Mouse (Mus musculus) heart, embryonic 14.5 days (tissue): ENCODE measurements around the gene Pdk1. TPM values are rescaled to one million over a fixed set of nuclear protein-coding genes. Genes with fewer than 3 reads are reported as not detected.
"Not testable (repeated sequence)": the region's sequence is repeated elsewhere in the genome, so short reads cannot be mapped to it uniquely, and the experiment has no call there.

Experiments used
- ATAC-seq: fragments of 200-750 bp; cut with Nextera tagmentation; 2 replicates; pipeline ENCODE4 v1.8.0; 2017; ENCODE audit warnings: low read depth, moderate TSS enrichment; ENCODE audit not compliant: insufficient number of reproducible peaks, insufficient read depth, low FRiP score
- H3K27ac ChIP-seq, 2 experiments: fragments of 200-500 bp in 1 of 2; fragments of 300-500 bp in 1 of 2; sonication (generic) in 1 of 2; replicated peaks in 1 of 2; 2 replicates each; pipeline ENCODE4 v1.5.1; 2012 to 2014; ENCODE audit warnings: low read depth in 2 of 2, low read length in 2 of 2, control low read depth in 1 of 2, mild to moderate bottlenecking in 1 of 2, mixed read lengths in 1 of 2; ENCODE audit not compliant: control insufficient read depth in 1 of 2, insufficient read depth in 1 of 2
- H3K27me3 ChIP-seq: fragments of 300-500 bp; sonication (generic); 2 replicates; pipeline ENCODE4 v1.6.1; 2014; ENCODE audit warnings: mild to moderate bottlenecking, low read length, control low read depth; ENCODE audit not compliant: control insufficient read depth, insufficient read depth
- H3K36me3 ChIP-seq: fragments of 300-500 bp; sonication (generic); 2 replicates; pipeline ENCODE4 v1.6.1; 2014; ENCODE audit warnings: mild to moderate bottlenecking, control low read depth, low read length, mixed read lengths; ENCODE audit not compliant: control insufficient read depth, insufficient read depth
- H3K4me1 ChIP-seq, 2 experiments: fragments of 200-500 bp in 1 of 2; fragments of 300-500 bp in 1 of 2; sonication (generic) in 1 of 2; 2 replicates each; pipeline ENCODE4 v1.6.1; 2012 to 2014; ENCODE audit warnings: low read length in 2 of 2, control low read depth in 1 of 2, mixed read lengths in 1 of 2; ENCODE audit not compliant: control insufficient read depth in 2 of 2, insufficient read depth in 2 of 2
- H3K4me2 ChIP-seq: fragments of 300-500 bp; sonication (generic); 2 replicates; pipeline ENCODE4 v1.6.1; 2014; ENCODE audit warnings: mild to moderate bottlenecking, low read length
- H3K4me3 ChIP-seq, 2 experiments: fragments of 200-500 bp in 1 of 2; fragments of 300-500 bp in 1 of 2; sonication (generic) in 1 of 2; 2 replicates each; pipeline ENCODE4 v1.5.1; 2012 to 2014; ENCODE audit warnings: low read length in 2 of 2, mild to moderate bottlenecking in 2 of 2, control low read depth in 1 of 2, low read depth in 1 of 2, moderate library complexity in 1 of 2; ENCODE audit not compliant: control insufficient read depth in 1 of 2, insufficient read depth in 1 of 2
- H3K9ac ChIP-seq: fragments of 300-500 bp; sonication (generic); 2 replicates; pipeline ENCODE4 v1.6.1; 2014; ENCODE audit warnings: mild to moderate bottlenecking, low read length
- H3K9me3 ChIP-seq: fragments of 300-500 bp; sonication (generic); 2 replicates; pipeline ENCODE4 v1.6.1; 2016; ENCODE audit warnings: low read length, control low read depth; ENCODE audit not compliant: control insufficient read depth
- WGBS: fragments of 180-500 bp; shearing (Covaris S2); extraction: QIAGEN DNeasy Blood & Tissue Kit; methylation state at CpG from one replicate; pipeline ENCODE4 v1.1.7; 2014; 5-methylcytosine and 5-hydroxymethylcytosine counted together
- polyA plus RNA-seq: library from polyadenylated mRNA; unstranded; fragments of >200 nt; fragmentation: Nextera tagmentation; extraction: Ambion mirVana; gene quantifications from 2 replicates; pipeline ENCODE4 v1.2.1, GENCODE M21; 2014

Pdk1 gene
- polyA plus RNA-seq, 1 experiment from 2014 or later = 129 TPM

- Histone ChIP-seq H3K27me3 (no peaks in the 10 kb centered on the region), H3K4me3 (no peak overlapping the region), H3K27ac (no peak overlapping the region), H3K4me1 (peaks cover 6 to 7% of the 10 kb centered on the region in 2 experiments; a peak in 3 of 4 replicates), H3K36me3 (peaks cover 13% of the 10 kb centered on the region), H3K4me2 (no peak overlapping the region), H3K9me3 (no peaks in the 10 kb centered on the region), H3K9ac (no peak overlapping the region)
- WGBS = 77% methylated on average over 7 of the region's 7 CpGs
- ATAC-seq = no peak
Observed at GRCm38 (mm10) chr2:71905154-71905553, 32.1 kb downstream of the Pdk1 start.

GRCm38 (mm10) chr2:71906356-71906755 lies 33.3 kb downstream of the Pdk1 start:
- ATAC-seq, H3K9ac ChIP-seq, H3K9me3 ChIP-seq, H3K4me1 ChIP-seq, H3K36me3 ChIP-seq, H3K4me2 ChIP-seq, H3K4me3 ChIP-seq, H3K27me3 ChIP-seq, H3K27ac ChIP-seq: not testable (repeated sequence)
- 95% methylated on average over 8 of the region's 8 CpGs for WGBS

- no peaks in the 10 kb centered on the region for H3K27me3 ChIP-seq
- H3K36me3 ChIP-seq = no peaks in the 10 kb centered on the region
- WGBS = 58% methylated on average over 10 of the region's 10 CpGs
- no peaks in the 10 kb centered on the region for H3K4me1 ChIP-seq
- ATAC-seq = no peak
- no peak overlapping the region for H3K4me2 ChIP-seq
- H3K9ac ChIP-seq = no peak overlapping the region
- no peak overlapping the region for H3K27ac ChIP-seq
- no peak overlapping the region for H3K4me3 ChIP-seq
- no peaks in the 10 kb centered on the region for H3K9me3 ChIP-seq
Observed at GRCm38 (mm10) chr2:71913911-71914310, 40.9 kb downstream of the Pdk1 start.

- H3K4me1 ChIP-seq = no peaks in the 10 kb centered on the region
- no peak overlapping the region for H3K27ac ChIP-seq
- H3K4me3 ChIP-seq = no peak overlapping the region
- no peaks in the 10 kb centered on the region for H3K27me3 ChIP-seq
- H3K36me3 ChIP-seq = no peaks in the 10 kb centered on the region
- WGBS = 57% methylated on average over 11 of the region's 11 CpGs
- H3K4me2 ChIP-seq = no peak overlapping the region
- H3K9ac ChIP-seq = no peak overlapping the region
- no peak for ATAC-seq
- H3K9me3 ChIP-seq = no peaks in the 10 kb centered on the region
Observed at GRCm38 (mm10) chr2:71919227-71919647, 46.2 kb downstream of the Pdk1 start.

- not testable (repeated sequence) for H3K4me1 ChIP-seq, H3K27ac ChIP-seq, H3K36me3 ChIP-seq, H3K27me3 ChIP-seq, H3K9me3 ChIP-seq, H3K9ac ChIP-seq, H3K4me3 ChIP-seq, ATAC-seq, H3K4me2 ChIP-seq
- WGBS = 92% methylated on average over 2 of the region's 2 CpGs
Observed at GRCm38 (mm10) chr2:71924931-71925330, 51.9 kb downstream of the Pdk1 start.

- Histone ChIP-seq H3K36me3 (no peaks in the 10 kb centered on the region), H3K4me2 (no peak overlapping the region), H3K9ac (no peak overlapping the region), H3K27me3 (no peaks in the 10 kb centered on the region), H3K4me3 (no peak overlapping the region), H3K4me1 (peaks cover 3 to 14% of the 10 kb centered on the region in 2 experiments; a peak in 2 of 4 replicates), H3K9me3 (no peaks in the 10 kb centered on the region), H3K27ac (no peak overlapping the region)
- ATAC-seq = no peak
- 93% methylated on average over 8 of the region's 8 CpGs for WGBS
Observed at GRCm38 (mm10) chr2:71934046-71934445, 61.0 kb downstream of the Pdk1 start.

- 93% methylated on average over 1 of the region's 1 CpGs for WGBS
- H3K9me3 ChIP-seq = 0 out of 2 replicates have a peak, but pooled peaks cover 2% of the 10 kb centered on the region
- H3K4me1 ChIP-seq = peaks cover 3 to 16% of the 10 kb centered on the region in 2 experiments; a peak in 2 of 4 replicates
- H3K4me3 ChIP-seq = no peak overlapping the region
- no peak overlapping the region for H3K9ac ChIP-seq
- H3K36me3 ChIP-seq = no peaks in the 10 kb centered on the region
- no peak for ATAC-seq
- no peaks in the 10 kb centered on the region for H3K27me3 ChIP-seq
- no peak overlapping the region for H3K27ac ChIP-seq
- no peak overlapping the region for H3K4me2 ChIP-seq
Observed at GRCm38 (mm10) chr2:71936711-71937110, 63.7 kb downstream of the Pdk1 start.

GRCm38 (mm10) chr2:71937649-71938308 lies 64.8 kb downstream of the Pdk1 start:
- H3K9me3 ChIP-seq = 0 out of 2 replicates have a peak, but pooled peaks cover 2% of the 10 kb centered on the region
- H3K4me1 ChIP-seq = peaks cover 3 to 11% of the 10 kb centered on the region in 2 experiments; a peak in 2 of 4 replicates
- no peak overlapping the region for H3K4me2 ChIP-seq
- H3K27ac ChIP-seq = no peak overlapping the region
- H3K36me3 ChIP-seq = no peaks in the 10 kb centered on the region
- ATAC-seq = no peak
- H3K27me3 ChIP-seq = no peaks in the 10 kb centered on the region
- WGBS = 90% methylated on average over 3 of the region's 3 CpGs
- no peak overlapping the region for H3K9ac ChIP-seq
- no peak overlapping the region for H3K4me3 ChIP-seq
